Mouse (Mus musculus) small intestine, adult 2 months (tissue): ENCODE results near the gene Zfp286. TPM values are rescaled to one million over a fixed set of nuclear protein-coding genes. Genes with fewer than 3 reads are reported as not detected.

ENCODE experiments used
- H3K27ac ChIP-seq: fragments of 200-500 bp; 2 replicates; pipeline ENCODE4 v1.5.1; 2012; ENCODE audit warnings: low read depth, low read length, control low read depth, inconsistent platforms; ENCODE audit not compliant: insufficient read depth
- H3K27me3 ChIP-seq: fragments of 200-500 bp; 2 replicates; pipeline ENCODE4 v1.6.1; 2012; ENCODE audit warnings: mild to moderate bottlenecking, moderate library complexity, low read length, inconsistent platforms; ENCODE audit not compliant: control insufficient read depth, insufficient read depth
- H3K36me3 ChIP-seq: fragments of 200-500 bp; 2 replicates; pipeline ENCODE4 v1.6.1; 2012; ENCODE audit warnings: mild to moderate bottlenecking, low read length, control low read depth, inconsistent platforms; ENCODE audit not compliant: control insufficient read depth, insufficient read depth
- H3K4me1 ChIP-seq: fragments of 200-500 bp; 2 replicates; pipeline ENCODE4 v1.6.1; 2012; ENCODE audit warnings: low read length, inconsistent platforms, mixed read lengths; ENCODE audit not compliant: control insufficient read depth, insufficient read depth, insufficient read length
- H3K4me3 ChIP-seq: fragments of 200-500 bp; 2 replicates; pipeline ENCODE4 v1.5.1; 2012; ENCODE audit warnings: low read depth, mild to moderate bottlenecking, control low read depth, inconsistent platforms, low read length, moderate library complexity
- CTCF ChIP-seq: fragments of 200-500 bp; IDR thresholded peaks from 2 replicates; pipeline ENCODE4 v1.5.1; 2012; ENCODE audit warnings: low read depth, mild to moderate bottlenecking, control low read depth, inconsistent platforms, low read length, moderate library complexity, mixed read lengths; ENCODE audit not compliant: insufficient replicate concordance, insufficient read length; ENCODE audit errors: extremely low read depth
- POLR2A ChIP-seq: fragments of 200-500 bp; IDR thresholded peaks from 2 replicates; pipeline ENCODE4 v1.6.1; 2012; ENCODE audit warnings: low read depth, mild to moderate bottlenecking, control low read depth, inconsistent platforms, low read length, moderate library complexity
- WGBS: fragments of 180-500 bp; shearing (Covaris S2); methylation state at CpG from one replicate; pipeline ENCODE4 v1.1.7; 2018; 5-methylcytosine and 5-hydroxymethylcytosine counted together
- polyA plus RNA-seq: library from polyadenylated mRNA; depleted of rRNA; stranded (reverse); fragments of >200 nt; gene quantifications from 2 replicates; pipeline ENCODE4 v1.2.3, GENCODE M21; 2012

Gene Zfp286
- polyA plus RNA-seq, 1 experiment: 0.14 TPM

- TF ChIP-seq POLR2A: no peak
- TF ChIP-seq CTCF: no peak
- WGBS: 29% methylated on average over 7 of the region's 7 CpGs
- 0 out of 2 replicates have a peak overlapping the region, but pooled peaks have one; percentile 5 for H3K4me3 ChIP-seq
- no peaks in the 10 kb centered on the region for H3K27me3 ChIP-seq
- H3K36me3 ChIP-seq: peaks cover 5% of the 10 kb centered on the region; the same call in 1 of the 2 replicates
- H3K4me1 ChIP-seq: peaks cover 38% of the 10 kb centered on the region
- H3K27ac ChIP-seq: 0 out of 2 replicates have a peak overlapping the region, but pooled peaks have one; percentile 0
Observed at GRCm38 (mm10) chr11:62824211-62824610, 34.9 kb upstream of the Zfp286 start.

GRCm38 (mm10) chr11:62821893-62822292, 32.6 kb upstream of the Zfp286 start:
- 9% methylated on average over 5 of the region's 5 CpGs for WGBS
- TF ChIP-seq CTCF (no peak), POLR2A (no peak)
- peak overlapping the region; percentile 90 for H3K27ac ChIP-seq

GRCm38 (mm10) chr11:62820661-62821437, 31.6 kb upstream of the Zfp286 start:
- TF ChIP-seq POLR2A: no peak
- no peak for TF ChIP-seq CTCF
- H3K27ac ChIP-seq: peak overlapping the region; percentile 90
- WGBS: under 1% methylated on average over 16 of the region's 16 CpGs
- H3K4me1 ChIP-seq: peaks cover 32% of the 10 kb centered on the region
- H3K27me3 ChIP-seq: no peaks in the 10 kb centered on the region
- peak overlapping the region; percentile 80 for H3K4me3 ChIP-seq
- H3K36me3 ChIP-seq: no peaks in the 10 kb centered on the region

More at GRCm38 (mm10) chr11:62821893-62822292, 32.6 kb upstream of the Zfp286 start:
- Histone ChIP-seq H3K27me3 (no peaks in the 10 kb centered on the region), H3K36me3 (0 out of 2 replicates have a peak, but pooled peaks cover 2% of the 10 kb centered on the region), H3K4me3 (peak overlapping the region; percentile 51), H3K4me1 (peaks cover 37% of the 10 kb centered on the region)

GRCm38 (mm10) chr11:62820059-62820541, 30.8 kb upstream of the Zfp286 start, which contains the start of gene Trim16:
TSS of gene Trim16 (plus strand) at chr11:62820231.
- Histone ChIP-seq H3K27me3 (no peaks in the 10 kb centered on the region), H3K27ac (peak within 1 kb of the TSS; percentile 90), H3K4me3 (peak within 1 kb of the TSS; percentile 80), H3K4me1 (peaks cover 26% of the 10 kb centered on the region), H3K36me3 (no peaks in the 10 kb centered on the region)
- peak; percentile 15; the same call in 1 of the 2 replicates for TF ChIP-seq CTCF
- peak; percentile 93 for TF ChIP-seq POLR2A
- 2% methylated on average over 15 of the region's 15 CpGs for WGBS

- H3K27ac ChIP-seq: no peak overlapping the region
- no peak overlapping the region for H3K4me3 ChIP-seq
- no peak for TF ChIP-seq POLR2A
- TF ChIP-seq CTCF: no peak
- H3K4me1 ChIP-seq: peaks cover 17% of the 10 kb centered on the region
- WGBS: 60% methylated on average over 8 of the region's 8 CpGs
- no peaks in the 10 kb centered on the region for H3K27me3 ChIP-seq
- no peaks in the 10 kb centered on the region for H3K36me3 ChIP-seq
Observed at GRCm38 (mm10) chr11:62819059-62819686, 29.9 kb upstream of the Zfp286 start.

- Histone ChIP-seq H3K27ac (no peak overlapping the region), H3K36me3 (no peaks in the 10 kb centered on the region), H3K27me3 (no peaks in the 10 kb centered on the region), H3K4me1 (peaks cover 12% of the 10 kb centered on the region), H3K4me3 (no peak overlapping the region)
- 10% methylated on average over 6 of the region's 6 CpGs for WGBS
- TF ChIP-seq CTCF (no peak), POLR2A (no peak)
Observed at GRCm38 (mm10) chr11:62816591-62816990, 27.3 kb upstream of the Zfp286 start.

GRCm38 (mm10) chr11:62815438-62815837, 26.2 kb upstream of the Zfp286 start:
- WGBS: 92% methylated on average over 1 of the region's 1 CpGs
- TF ChIP-seq CTCF (no peak), POLR2A (no peak)
- Histone ChIP-seq H3K4me3 (no peak overlapping the region), H3K36me3 (no peaks in the 10 kb centered on the region), H3K27ac (no peak overlapping the region), H3K4me1 (peaks cover 12% of the 10 kb centered on the region), H3K27me3 (no peaks in the 10 kb centered on the region)
